Mouse (Mus musculus) liver, embryonic 12.5 days (tissue): ENCODE results near the gene Spsb3. TPM values are rescaled to one million over a fixed set of nuclear protein-coding genes. Genes with fewer than 3 reads are reported as not detected.

Experiments used
- ATAC-seq: fragments of 200-750 bp; cut with Nextera tagmentation; 2 replicates; pipeline ENCODE4 v1.8.0; 2017; ENCODE audit warnings: moderate number of reproducible peaks, mild to moderate bottlenecking, moderate library complexity
- H3K27ac ChIP-seq: fragments of 300-500 bp; sonication (generic); 2 replicates; pipeline ENCODE4 v1.5.1; 2016; ENCODE audit warnings: mild to moderate bottlenecking
- H3K27me3 ChIP-seq: fragments of 300-500 bp; sonication (generic); replicated peaks from 2 replicates; pipeline ENCODE4 v1.6.1; 2016; ENCODE audit warnings: mild to moderate bottlenecking, moderate library complexity
- H3K36me3 ChIP-seq: fragments of 300-500 bp; sonication (generic); 2 replicates; pipeline ENCODE4 v1.6.1; 2016; ENCODE audit warnings: mild to moderate bottlenecking, moderate library complexity
- H3K4me1 ChIP-seq: fragments of 300-500 bp; sonication (generic); 2 replicates; pipeline ENCODE4 v1.6.1; 2016
- H3K4me2 ChIP-seq: fragments of 300-500 bp; sonication (generic); 2 replicates; pipeline ENCODE4 v1.6.1; 2016; ENCODE audit warnings: mild to moderate bottlenecking, moderate library complexity
- H3K4me3 ChIP-seq: fragments of 300-500 bp; sonication (generic); 2 replicates; pipeline ENCODE4 v1.5.1; 2016; ENCODE audit warnings: mild to moderate bottlenecking, moderate library complexity
- H3K9ac ChIP-seq: fragments of 300-500 bp; sonication (generic); 2 replicates; pipeline ENCODE4 v1.6.1; 2016; ENCODE audit warnings: mild to moderate bottlenecking, moderate library complexity
- H3K9me3 ChIP-seq: fragments of 300-500 bp; sonication (generic); replicated peaks from 2 replicates; pipeline ENCODE4 v1.6.1; 2016; ENCODE audit warnings: mild to moderate bottlenecking, moderate library complexity
- WGBS: fragments of 180-500 bp; shearing (Covaris S2); methylation state at CpG from one replicate; pipeline ENCODE4 v1.1.7; 2016; ENCODE audit not compliant: insufficient replicate concordance; 5-methylcytosine and 5-hydroxymethylcytosine counted together
- polyA plus RNA-seq: library from polyadenylated mRNA; unstranded; fragments of >200 nt; fragmentation: Nextera tagmentation; extraction: Ambion mirVana; gene quantifications from 2 replicates; pipeline ENCODE4 v1.2.1, GENCODE M21; 2016

Spsb3 gene
- polyA plus RNA-seq, 1 experiment from 2014 or later = 37.5 TPM

- WGBS = 68% methylated on average over 4 of the region's 4 CpGs
These were observed 48.5 kb downstream of the Spsb3 start for GRCm38 (mm10) chr17:24934926-24935325.

GRCm38 (mm10) chr17:24935666-24936065 lies 49.2 kb downstream of the Spsb3 start:
- Histone ChIP-seq H3K9ac (peak overlapping the region; percentile 82), H3K27me3 (no peaks in the 10 kb centered on the region), H3K4me1 (peaks cover 46% of the 10 kb centered on the region), H3K9me3 (no peaks in the 10 kb centered on the region), H3K4me3 (peak overlapping the region; percentile 77), H3K36me3 (peaks cover 36% of the 10 kb centered on the region), H3K27ac (peak overlapping the region; percentile 84), H3K4me2 (peak overlapping the region; percentile 85)
- no peak for ATAC-seq

More at GRCm38 (mm10) chr17:24934926-24935325, 48.5 kb downstream of the Spsb3 start:
- Histone ChIP-seq H3K4me1 (peaks cover 46% of the 10 kb centered on the region), H3K9ac (peak overlapping the region; percentile 82), H3K4me3 (peak overlapping the region; percentile 77), H3K9me3 (no peaks in the 10 kb centered on the region), H3K4me2 (peak overlapping the region; percentile 85), H3K27me3 (no peaks in the 10 kb centered on the region), H3K27ac (peak overlapping the region; percentile 84), H3K36me3 (peaks cover 36% of the 10 kb centered on the region)
- ATAC-seq = no peak

DNA sequence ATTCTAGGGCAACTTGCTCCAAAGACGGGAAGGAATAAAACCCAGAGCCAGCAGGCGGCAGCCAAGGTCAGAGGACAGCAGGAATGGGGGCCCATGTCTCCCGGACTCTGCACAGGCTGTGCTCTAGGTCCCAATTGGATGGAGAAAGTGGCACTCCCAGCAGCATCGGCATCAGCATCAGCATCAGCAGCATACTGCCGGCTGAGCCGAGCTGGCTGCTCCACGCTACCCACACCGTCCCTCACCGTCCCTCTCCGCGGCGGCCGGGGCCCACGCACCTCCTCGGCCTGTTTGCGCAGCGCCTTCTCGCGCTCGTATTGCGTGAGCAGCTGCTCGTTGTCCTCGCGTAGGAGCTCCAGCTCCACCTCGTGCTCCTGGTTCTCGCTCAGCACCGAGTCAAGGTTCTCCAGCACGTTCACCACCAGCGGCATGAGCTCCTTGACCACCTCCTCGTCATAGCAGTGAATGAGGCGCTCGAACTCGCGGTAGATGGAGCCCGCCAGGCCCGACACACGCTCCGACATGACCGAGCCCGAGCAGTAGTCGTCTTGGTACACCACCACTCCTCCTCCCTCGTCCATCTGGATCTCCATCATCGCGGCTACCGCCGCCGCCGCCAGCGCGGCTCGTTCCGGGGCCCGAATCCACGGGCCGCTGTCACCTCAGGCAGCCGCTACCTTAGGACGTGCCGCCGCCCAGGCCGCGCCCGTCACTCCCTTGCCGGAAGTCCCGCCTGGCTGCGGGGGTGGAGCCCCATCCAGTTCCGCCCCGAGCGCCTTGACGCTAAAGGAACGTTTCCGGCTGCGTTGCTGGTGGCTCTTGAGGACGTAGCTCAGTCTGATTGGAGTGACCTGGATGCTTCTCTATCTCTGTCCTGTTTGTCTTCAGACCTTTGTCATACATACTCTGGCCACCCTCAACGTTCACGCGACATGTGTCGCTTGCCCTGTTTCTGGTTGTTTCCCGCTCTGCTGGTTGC lies 50.1 kb downstream of the Spsb3 start, which contains the start of gene Mapk8ip3:
TSS of gene Mapk8ip3 (minus strand) at position 719 of the 979 bp plus-strand sequence.
- peak; percentile 97 for ATAC-seq
- peak within 1 kb of the TSS; percentile 77 for H3K4me3 ChIP-seq

DNA sequence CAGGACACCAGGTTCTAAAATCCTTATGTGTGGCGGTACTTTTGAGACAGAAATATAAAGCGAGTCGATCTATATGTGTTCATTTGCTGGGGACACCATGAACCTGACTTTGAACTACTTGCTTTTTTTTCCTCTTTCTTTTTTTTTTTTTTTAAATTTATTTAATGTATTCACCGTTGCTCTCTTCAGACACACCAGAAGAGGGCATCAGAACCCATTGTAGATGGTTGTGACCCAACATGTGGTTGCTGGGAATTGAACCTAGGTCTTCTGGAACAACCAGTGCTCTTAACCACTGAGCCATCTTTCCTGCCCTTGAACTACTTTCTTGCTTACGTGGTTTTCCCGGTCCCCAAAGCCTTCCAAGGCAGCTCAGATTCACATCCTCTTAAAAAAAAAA lies 50.8 kb downstream of the Spsb3 start:
- Histone ChIP-seq H3K27ac (peak overlapping the region; percentile 84), H3K4me2 (peak overlapping the region; percentile 85), H3K9ac (peak overlapping the region; percentile 82), H3K4me1 (peaks cover 45% of the 10 kb centered on the region), H3K36me3 (peaks cover 34% of the 10 kb centered on the region), H3K9me3 (no peaks in the 10 kb centered on the region), H3K4me3 (peak overlapping the region; percentile 77), H3K27me3 (no peaks in the 10 kb centered on the region)
- no peak for ATAC-seq
- WGBS = 49% methylated on average over 6 of the region's 6 CpGs

More for the DNA sequence above, 50.1 kb downstream of the Spsb3 start, which contains the start of gene Mapk8ip3:
- WGBS = under 1% methylated on average over 78 of the region's 78 CpGs
- Histone ChIP-seq H3K4me1 (peaks cover 46% of the 10 kb centered on the region), H3K36me3 (peaks cover 35% of the 10 kb centered on the region), H3K9ac (peak within 1 kb of the TSS; percentile 82), H3K27ac (peak within 1 kb of the TSS; percentile 84), H3K9me3 (no peaks in the 10 kb centered on the region), H3K4me2 (peak within 1 kb of the TSS; percentile 85), H3K27me3 (no peaks in the 10 kb centered on the region)

Other genes starting within 250 kb of the Spsb3 start
- 14.6 and 15.2 TPM in 2 replicates for gene Slc9a3r2, start 236.3 kb upstream of the Spsb3 start, polyA plus RNA-seq
- 0.33 TPM in 1 of 2 replicates, not detected in the other for gene Npw, start 228.2 kb upstream of the Spsb3 start, polyA plus RNA-seq
- gene Zfp598, start 217.0 kb upstream of the Spsb3 start, polyA plus RNA-seq = 19.7 and 20.4 TPM in 2 replicates
- 0.06 and 0.27 TPM in 2 replicates for gene Syngr3, start 196.7 kb upstream of the Spsb3 start, polyA plus RNA-seq
- gene Gfer, start 190.5 kb upstream of the Spsb3 start, polyA plus RNA-seq = 51.4 and 52.5 TPM in 2 replicates
- 0.51 and 0.58 TPM in 2 replicates for gene Noxo1, start 190.4 kb upstream of the Spsb3 start, polyA plus RNA-seq
- gene Tbl3, start 179.0 kb upstream of the Spsb3 start, polyA plus RNA-seq = 65.4 and 71.8 TPM in 2 replicates
- 0.19 and 0.46 TPM in 2 replicates for gene Rnf151, start 168.6 kb upstream of the Spsb3 start, polyA plus RNA-seq
- gene Rps2, start 168.5 kb upstream of the Spsb3 start, polyA plus RNA-seq = 1,444 and 1,454 TPM in 2 replicates
- 233 and 239 TPM in 2 replicates for gene Ndufb10, start 162.2 kb upstream of the Spsb3 start, polyA plus RNA-seq
- not detected in 2 replicates for gene Rpl3l, start 158.8 kb upstream of the Spsb3 start, polyA plus RNA-seq
- 20.8 and 21.6 TPM in 2 replicates for gene Msrb1, start 150.0 kb upstream of the Spsb3 start, polyA plus RNA-seq
- not detected in 2 replicates for gene Hs3st6, start 133.7 kb upstream of the Spsb3 start, polyA plus RNA-seq
- gene Meiob, start 82.4 kb upstream of the Spsb3 start, polyA plus RNA-seq = 1.5 TPM in 2 replicates
- gene Hagh, start 46.5 kb upstream of the Spsb3 start, polyA plus RNA-seq = 61.1 and 64.8 TPM in 2 replicates
- gene Fahd1, start 36.3 kb upstream of the Spsb3 start, polyA plus RNA-seq = 34.2 and 34.6 TPM in 2 replicates
- 5.3 and 5.4 TPM in 2 replicates for gene Igfals, start 20.6 kb upstream of the Spsb3 start, polyA plus RNA-seq
- gene Nubp2, start 294 bp upstream of the Spsb3 start, polyA plus RNA-seq = 97.7 and 108 TPM in 2 replicates
- gene Eme2, start 8.4 kb downstream of the Spsb3 start, polyA plus RNA-seq = 20.3 and 21.4 TPM in 2 replicates
- 101 and 106 TPM in 2 replicates for gene Mrps34, start 8.5 kb downstream of the Spsb3 start, polyA plus RNA-seq
- gene Nme3, start 9.9 kb downstream of the Spsb3 start, polyA plus RNA-seq = 67.9 and 68.8 TPM in 2 replicates
- gene Mapk8ip3, start 50.3 kb downstream of the Spsb3 start, polyA plus RNA-seq = 15.6 and 15.8 TPM in 2 replicates
- gene Jpt2, start 74.0 kb downstream of the Spsb3 start, polyA plus RNA-seq = 112 and 114 TPM in 2 replicates
- 8.1 and 8.2 TPM in 2 replicates for gene Cramp1l, start 129.1 kb downstream of the Spsb3 start, polyA plus RNA-seq
- gene Ift140, start 129.4 kb downstream of the Spsb3 start, polyA plus RNA-seq = 78.9 and 79.3 TPM in 2 replicates
- 6.1 and 7.2 TPM in 2 replicates for gene Tmem204, start 196.9 kb downstream of the Spsb3 start, polyA plus RNA-seq
- gene Telo2, start 229.3 kb downstream of the Spsb3 start, polyA plus RNA-seq = 25.6 and 28.6 TPM in 2 replicates
- gene Ptx4, start 234.1 kb downstream of the Spsb3 start, polyA plus RNA-seq = not detected in 2 replicates
- 13.7 and 14.8 TPM in 2 replicates for gene Clcn7, start 246.7 kb downstream of the Spsb3 start, polyA plus RNA-seq